Mouse (Mus musculus) cerebellum, postnatal 10 days (tissue): ENCODE results near the gene Aplnr.

Experiments
- DNase-seq, 2 experiments: peaks; one replicate each; pipeline ENCODE4 v3.0.0; 2021; ENCODE audit warnings: mixed read lengths in 2 of 2

Aplnr gene

DNA sequence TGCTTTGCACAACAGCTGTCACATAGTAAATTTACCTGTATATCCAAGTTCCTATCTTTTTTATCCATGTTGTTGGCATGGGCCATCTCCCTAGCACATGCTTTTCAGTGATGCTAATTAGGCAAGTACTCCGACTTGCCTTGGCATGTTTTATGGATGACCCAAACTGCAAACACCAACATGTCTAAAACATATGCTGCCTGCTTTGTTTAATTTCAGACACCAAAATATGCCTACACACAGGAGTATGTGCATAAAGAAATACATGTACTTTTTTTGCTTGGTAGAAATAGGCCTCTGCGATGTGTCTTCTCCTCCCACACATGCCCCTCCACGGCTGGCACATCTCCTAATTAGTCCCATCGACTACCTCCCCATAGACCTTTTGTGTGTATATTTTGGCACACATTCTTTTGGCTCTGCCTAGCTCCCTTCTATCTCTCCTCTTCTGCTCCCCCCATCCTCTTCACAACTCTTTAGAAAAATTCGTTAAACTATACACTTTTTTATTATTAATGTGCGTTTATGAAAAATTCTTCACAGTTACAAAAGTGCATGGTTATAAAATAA lies 51.6 kb downstream of the Aplnr start:
- peak; percentile 51 to 65 for DNase-seq
